Comparison of ENCODE assay signal across 12 mouse cellular contexts in genomic region chr2:118491741-118492395, GRCm38 (mm10). TPM values are rescaled to one million over a fixed set of nuclear protein-coding genes. Genes with fewer than 3 reads are reported as not detected.
DNase-seq lines count a peak whose midpoint lies in the region; ATAC-seq and TF ChIP-seq lines count a peak whose summit lies in the region.
"Had no signal": no experiment of that assay in that cellular context is flagged by ENCODE, and none has a peak within 500 bp of the region (broad histone marks: within the 10 kb centered on the region; RNA-seq: fewer than 3 reads in every experiment).

No protein-coding gene starts in this region.

- no peaks in the 10 kb centered on the region for H3K9me3 ChIP-seq in midbrain, embryonic 11.5 days (ENCODE audit: control insufficient read depth, low read length)
- no peaks in the 10 kb centered on the region for H3K9me3 ChIP-seq in midbrain, embryonic 13.5 days
- H3K9me3 ChIP-seq in liver, postnatal 0 days (ENCODE audit: low read length): no peaks in the 10 kb centered on the region
- H3K9me3 ChIP-seq: G1E had no signal

- H3K27ac ChIP-seq in midbrain, embryonic 11.5 days (ENCODE audit: low read depth, low read length): no peak overlapping the region
- no peak overlapping the region for H3K27ac ChIP-seq in midbrain, embryonic 13.5 days
- peak overlapping the region; percentile 88 for H3K27ac ChIP-seq in liver, postnatal 0 days (ENCODE audit: low read depth)
- H3K27ac ChIP-seq: liver, embryonic 14.5 days had no signal

- no peak for TF ChIP-seq EP300 in liver, postnatal 0 days (IDR thresholded peaks at IDR 0.05; ENCODE audit: low read depth)

- no peaks in the 10 kb centered on the region for H3K4me1 ChIP-seq in midbrain, embryonic 11.5 days (ENCODE audit: control insufficient read depth, insufficient read depth, low read length)
- H3K4me1 ChIP-seq in midbrain, embryonic 13.5 days (replicated peaks): peaks cover 7% of the 10 kb centered on the region; the same call in 1 of the 2 replicates
- peaks cover 36% of the 10 kb centered on the region for H3K4me1 ChIP-seq in liver, postnatal 0 days (ENCODE audit: insufficient read depth)

- ATAC-seq in midbrain, embryonic 11.5 days (ENCODE audit: low FRiP score): no peak
- ATAC-seq in midbrain, embryonic 13.5 days: no peak
- no peak for ATAC-seq in liver, postnatal 0 days
- ATAC-seq: hindbrain, embryonic 16.5 days had no signal

- H3K9ac ChIP-seq in midbrain, embryonic 11.5 days (ENCODE audit: low read length): no peak overlapping the region
- no peak overlapping the region for H3K9ac ChIP-seq in midbrain, embryonic 13.5 days (replicated peaks)
- no peak overlapping the region for H3K9ac ChIP-seq in liver, postnatal 0 days (replicated peaks)
- H3K9ac ChIP-seq: liver, embryonic 14.5 days had no signal

- no peak for TF ChIP-seq CTCF in liver, postnatal 0 days (IDR thresholded peaks at IDR 0.05; ENCODE audit: low read depth)

- H3K27me3 ChIP-seq in midbrain, embryonic 11.5 days (ENCODE audit: control insufficient read depth, insufficient read depth, low read length): no peaks in the 10 kb centered on the region
- H3K27me3 ChIP-seq in midbrain, embryonic 13.5 days: no peaks in the 10 kb centered on the region
- no peaks in the 10 kb centered on the region for H3K27me3 ChIP-seq in liver, postnatal 0 days (ENCODE audit: insufficient read depth, low read length)

- DNase-seq in kidney, adult 9 months: peak; percentile 36
- no peak for DNase-seq in kidney, postnatal 4 days
- DNase-seq in midbrain, embryonic 11.5 days (ENCODE audit: low spot score, missing footprints): peak; percentile 80
- no peak for DNase-seq in liver, postnatal 0 days
- no peak for DNase-seq in MN1 (ENCODE audit: low spot score)
- DNase-seq in layer of hippocampus, postnatal 25 days (ENCODE audit: extremely low spot score in 1 of 2, low spot score in 1 of 2): no peak
- DNase-seq: cerebellum, adult 11 months; embryo, embryonic 11 days had no signal

- no peaks in the 10 kb centered on the region for H3K36me3 ChIP-seq in midbrain, embryonic 11.5 days (ENCODE audit: control insufficient read depth, insufficient read depth, low read length)
- H3K36me3 ChIP-seq in midbrain, embryonic 13.5 days: no peaks in the 10 kb centered on the region
- H3K36me3 ChIP-seq in liver, postnatal 0 days (replicated peaks; ENCODE audit: insufficient read depth, low read length): no peaks in the 10 kb centered on the region
- H3K36me3 ChIP-seq: G1E had no signal

- no peak overlapping the region for H3K4me2 ChIP-seq in midbrain, embryonic 11.5 days
- H3K4me2 ChIP-seq in midbrain, embryonic 13.5 days (replicated peaks): no peak overlapping the region
- H3K4me2 ChIP-seq in liver, postnatal 0 days (ENCODE audit: low read depth, low read length): no peak overlapping the region

- H3K4me3 ChIP-seq in midbrain, embryonic 11.5 days (ENCODE audit: low read depth, low read length): no peak overlapping the region
- no peak overlapping the region for H3K4me3 ChIP-seq in midbrain, embryonic 13.5 days (replicated peaks)
- H3K4me3 ChIP-seq in liver, postnatal 0 days (ENCODE audit: low read depth, low read length): no peak overlapping the region

- WGBS in midbrain, embryonic 11.5 days: 87% methylated on average over 4 of the region's 4 CpGs
- 82% methylated on average over 4 of the region's 4 CpGs for WGBS in midbrain, embryonic 13.5 days
- WGBS in liver, postnatal 0 days (ENCODE audit: insufficient replicate concordance): 71% methylated on average over 4 of the region's 4 CpGs

RNA-seq across cellular contexts. Expression of gene Srp14, which starts 12.4 kb away (rescaled TPM):
- 281 and 293 TPM in 2 replicates for polyA plus RNA-seq in midbrain, embryonic 11.5 days (2014; fragmentation: Nextera tagmentation; extraction: Ambion mirVana)
- 353 and 358 TPM in 2 replicates for polyA plus RNA-seq in midbrain, embryonic 13.5 days (2015; fragmentation: Nextera tagmentation; extraction: Ambion mirVana)
- polyA plus RNA-seq in liver, postnatal 0 days (2015; fragmentation: Nextera tagmentation; extraction: Ambion mirVana): 101 and 107 TPM in 2 replicates
- 100 to 1,000 TPM; 163 to 201 TPM for total RNA-seq in layer of hippocampus, postnatal 25 days (2021)

RNA-seq across cellular contexts. Expression of gene Bmf, which starts 57.6 kb away (rescaled TPM):
- 1.8 and 2.8 TPM in 2 replicates for polyA plus RNA-seq in midbrain, embryonic 11.5 days (2014; fragmentation: Nextera tagmentation; extraction: Ambion mirVana)
- polyA plus RNA-seq in midbrain, embryonic 13.5 days (2015; fragmentation: Nextera tagmentation; extraction: Ambion mirVana): 4.0 and 4.7 TPM in 2 replicates
- 1.3 TPM in 2 replicates for polyA plus RNA-seq in liver, postnatal 0 days (2015; fragmentation: Nextera tagmentation; extraction: Ambion mirVana)
- total RNA-seq in layer of hippocampus, postnatal 25 days (2021): 1 to 10 TPM; 4.0 to 5.0 TPM
- polyA plus RNA-seq: G1E had no signal

Comparison
In these comparisons a context has a peak if more than half of its experiments do, and no peak if none do; other contexts are left out.
1. DNase-seq: peak in kidney, adult 9 months (single experiment) and midbrain, embryonic 11.5 days (single experiment); none in kidney, postnatal 4 days (0 of 2), liver, postnatal 0 days (single experiment), MN1 (single experiment) and layer of hippocampus, postnatal 25 days (0 of 2).